27 mouse cellular contexts compared by ENCODE assay signal in genomic region chr5:28943571-28944316, GRCm38 (mm10).
DNase-seq lines count a peak whose midpoint lies in the region; ATAC-seq and TF ChIP-seq lines count a peak whose summit lies in the region.
"Had no signal": no experiment of that assay in that cellular context is flagged by ENCODE, and none has a peak within 500 bp of the region (broad histone marks: within the 10 kb centered on the region; RNA-seq: fewer than 3 reads in every experiment).

No protein-coding gene starts in this region.

- peak; percentile 56 for DNase-seq in heart, adult 11 months
- no peak for DNase-seq in heart, adult 8-10 months (ENCODE audit: low spot score)
- peak; percentile 28 for DNase-seq in lung, postnatal 0 days (ENCODE audit: low spot score)
- DNase-seq in lung, postnatal 4 days: no peak
- peak; percentile 19 for DNase-seq in brain, embryonic 14.5 days (ENCODE audit: low read depth)
- no peak for DNase-seq in urinary bladder, adult 18-20 months (ENCODE audit: low spot score in 2 of 2)
- no peak for DNase-seq in embryonic facial prominence, embryonic 10.5 days (ENCODE audit: low spot score)
- DNase-seq: adrenal gland, postnatal 14 days; cerebellum, adult 9-11 months; gastrocnemius, postnatal 36 days; heart, postnatal 36 days; kidney, adult 18-20 months; kidney, postnatal 14 days; left cerebral cortex, postnatal 4 days; retina, postnatal 1 day; right cerebral cortex, postnatal 25 days; spleen, adult 18-20 months; thymus, adult 18-20 months; thymus, postnatal 4 days had no signal

- TF ChIP-seq POLR2A in brain, embryonic 14.5 days (IDR thresholded peaks at IDR 0.05; ENCODE audit: borderline replicate concordance, extremely low read depth, insufficient read depth, insufficient read length, poor library complexity, severe bottlenecking): no peak

- no peak overlapping the region for H3K4me3 ChIP-seq in lung, postnatal 0 days (ENCODE audit: low read depth, low read length)
- no peak overlapping the region for H3K4me3 ChIP-seq in intestine, postnatal 0 days (ENCODE audit: low read depth, low read length)
- no peak overlapping the region for H3K4me3 ChIP-seq in embryonic facial prominence, embryonic 10.5 days
- H3K4me3 ChIP-seq: forebrain, embryonic 13.5 days; heart, embryonic 15.5 days; limb, embryonic 15.5 days; midbrain, embryonic 12.5 days; stomach, embryonic 15.5 days had no signal

- H3K4me2 ChIP-seq in lung, postnatal 0 days (replicated peaks; ENCODE audit: low read depth, low read length): no peak overlapping the region
- H3K4me2 ChIP-seq in intestine, postnatal 0 days (replicated peaks; ENCODE audit: low read depth): peak overlapping the region; percentile 6; the same call in 1 of the 2 replicates
- H3K4me2 ChIP-seq: forebrain, embryonic 13.5 days; heart, embryonic 15.5 days; hindbrain, embryonic 14.5 days; limb, embryonic 15.5 days; midbrain, embryonic 12.5 days; stomach, embryonic 15.5 days had no signal

- H3K9ac ChIP-seq in lung, postnatal 0 days (replicated peaks; ENCODE audit: low read depth): no peak overlapping the region
- no peak overlapping the region for H3K9ac ChIP-seq in intestine, postnatal 0 days (ENCODE audit: low read depth, low read length)
- H3K9ac ChIP-seq: forebrain, embryonic 13.5 days; heart, embryonic 15.5 days; hindbrain, embryonic 14.5 days; limb, embryonic 15.5 days; midbrain, embryonic 12.5 days; stomach, embryonic 15.5 days had no signal

- H3K9me3 ChIP-seq in lung, postnatal 0 days (ENCODE audit: low read length): no peaks in the 10 kb centered on the region
- H3K9me3 ChIP-seq in intestine, postnatal 0 days (ENCODE audit: control insufficient read depth): no peaks in the 10 kb centered on the region
- no peaks in the 10 kb centered on the region for H3K9me3 ChIP-seq in embryonic facial prominence, embryonic 10.5 days
- H3K9me3 ChIP-seq: forebrain, embryonic 13.5 days; heart, embryonic 15.5 days; limb, embryonic 15.5 days; midbrain, embryonic 12.5 days; stomach, embryonic 15.5 days had no signal

- peak; percentile 59 for TF ChIP-seq EP300 in lung, postnatal 0 days (IDR thresholded peaks at IDR 0.05)

- H3K27ac ChIP-seq in lung, postnatal 0 days (ENCODE audit: low read length): no peak overlapping the region
- no peak overlapping the region for H3K27ac ChIP-seq in intestine, postnatal 0 days (ENCODE audit: low read depth, low read length)
- H3K27ac ChIP-seq in embryonic facial prominence, embryonic 10.5 days (replicated peaks): no peak overlapping the region
- H3K27ac ChIP-seq: forebrain, embryonic 13.5 days; heart, embryonic 15.5 days; hindbrain, embryonic 14.5 days; limb, embryonic 15.5 days; midbrain, embryonic 12.5 days; stomach, embryonic 15.5 days had no signal

- WGBS in lung, postnatal 0 days: 17% methylated on average over 13 of the region's 13 CpGs
- WGBS in intestine, postnatal 0 days: 19% methylated on average over 13 of the region's 13 CpGs
- WGBS in embryonic facial prominence, embryonic 10.5 days: 77% methylated on average over 13 of the region's 13 CpGs

- no peaks in the 10 kb centered on the region for H3K27me3 ChIP-seq in lung, postnatal 0 days (replicated peaks; ENCODE audit: insufficient read depth, low read length)
- H3K27me3 ChIP-seq in intestine, postnatal 0 days (replicated peaks; ENCODE audit: control insufficient read depth, insufficient read depth, low read length): no peaks in the 10 kb centered on the region
- H3K27me3 ChIP-seq in embryonic facial prominence, embryonic 10.5 days (replicated peaks; ENCODE audit: low read depth, poor library complexity, severe bottlenecking): no peaks in the 10 kb centered on the region
- H3K27me3 ChIP-seq: forebrain, embryonic 13.5 days; heart, embryonic 15.5 days; limb, embryonic 15.5 days; stomach, embryonic 15.5 days had no signal

- TF ChIP-seq CTCF in lung, postnatal 0 days (IDR thresholded peaks at IDR 0.05): no peak
- TF ChIP-seq CTCF in brain, embryonic 14.5 days (IDR thresholded peaks at IDR 0.05; ENCODE audit: borderline replicate concordance, extremely low read depth, insufficient read depth, insufficient read length): no peak
- TF ChIP-seq CTCF in intestine, postnatal 0 days (IDR thresholded peaks at IDR 0.05; ENCODE audit: low read depth): no peak

- peak; percentile 57; the same call in 1 of the 2 replicates for ATAC-seq in lung, postnatal 0 days
- ATAC-seq in intestine, postnatal 0 days: no peak
- ATAC-seq: CD4-positive, CD25-positive, alpha-beta regulatory T cell, adult 4 months; forebrain, embryonic 13.5 days had no signal

- peaks cover 3% of the 10 kb centered on the region; the same call in 1 of the 2 replicates for H3K4me1 ChIP-seq in lung, postnatal 0 days (ENCODE audit: insufficient read depth, low read depth, low read length)
- H3K4me1 ChIP-seq in intestine, postnatal 0 days (replicated peaks; ENCODE audit: control insufficient read depth, insufficient read depth, low read length): no peaks in the 10 kb centered on the region
- no peaks in the 10 kb centered on the region for H3K4me1 ChIP-seq in embryonic facial prominence, embryonic 10.5 days
- H3K4me1 ChIP-seq: heart, embryonic 15.5 days; limb, embryonic 15.5 days; stomach, embryonic 15.5 days had no signal

- no peaks in the 10 kb centered on the region for H3K36me3 ChIP-seq in lung, postnatal 0 days (ENCODE audit: insufficient read depth, low read length)
- no peaks in the 10 kb centered on the region for H3K36me3 ChIP-seq in intestine, postnatal 0 days (ENCODE audit: control insufficient read depth, insufficient read depth)
- no peaks in the 10 kb centered on the region for H3K36me3 ChIP-seq in embryonic facial prominence, embryonic 10.5 days (replicated peaks)
- H3K36me3 ChIP-seq: heart, embryonic 15.5 days; limb, embryonic 15.5 days; midbrain, embryonic 12.5 days; stomach, embryonic 15.5 days had no signal

Comparison
In these comparisons a context has a peak if more than half of its experiments do, and no peak if none do; other contexts are left out.
1. DNase-seq: peak in heart, adult 11 months (single experiment), lung, postnatal 0 days (single experiment) and brain, embryonic 14.5 days (single experiment); none in heart, adult 8-10 months (single experiment), lung, postnatal 4 days (0 of 2), urinary bladder, adult 18-20 months (0 of 2) and embryonic facial prominence, embryonic 10.5 days (single experiment).